Mouse (Mus musculus) bone marrow macrophage, adult 2 months (primary cell): Measurements from ENCODE around the gene Rps21.
"Not testable (repeated sequence)": the region's sequence is repeated elsewhere in the genome, so short reads cannot be mapped to it uniquely, and the experiment has no call there.

Source experiments
- CTCF ChIP-seq: IDR thresholded peaks from 2 replicates; pipeline ENCODE4 v1.5.1; 2012; ENCODE audit warnings: low read depth, mild to moderate bottlenecking, low read length, moderate library complexity
- POLR2A ChIP-seq: IDR thresholded peaks from 2 replicates; pipeline ENCODE4 v1.6.1; 2012; ENCODE audit warnings: mild to moderate bottlenecking, low read depth, low read length, borderline replicate concordance

DNA sequence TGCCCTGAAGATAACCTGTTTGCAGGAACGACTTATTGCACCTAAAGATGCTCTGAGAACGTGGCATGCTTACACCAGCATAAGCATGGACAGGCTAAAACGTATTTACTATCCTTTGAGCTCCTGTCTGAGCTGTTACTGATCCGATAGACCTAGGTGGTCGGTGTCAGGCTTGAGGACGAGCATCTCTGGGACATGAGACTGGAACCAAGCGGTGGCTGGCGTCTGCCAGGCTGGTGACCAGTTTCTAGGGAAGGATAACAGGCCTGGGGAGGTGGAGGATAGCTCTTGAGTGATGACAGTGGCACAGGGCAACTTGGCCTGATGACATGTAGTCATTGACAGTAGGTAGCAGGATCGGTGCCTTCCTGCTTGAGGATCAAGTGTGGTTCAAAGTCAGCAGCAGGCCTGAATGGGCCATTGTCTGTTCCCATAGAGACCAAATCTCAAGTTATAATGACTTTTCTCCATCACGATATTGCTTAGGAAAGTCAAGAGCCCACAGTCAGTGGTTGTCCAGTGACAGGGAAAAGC, 1.8 kb downstream of the Rps21 start:
- TF ChIP-seq CTCF, POLR2A: not testable (repeated sequence)
